Mouse (Mus musculus) adrenal gland, adult 2 months (tissue): ENCODE measurements around the gene Iglon5. TPM values are rescaled to one million over a fixed set of nuclear protein-coding genes. Genes with fewer than 3 reads are reported as not detected.

Source experiments
- DNase-seq: peaks from one replicate; pipeline ENCODE4 v3.0.0; 2021
- long read RNA-seq: library from polyadenylated mRNA; stranded (forward); transcript quantifications from one replicate; pipeline ENCODE4 v2.0.0, GENCODE M21; 2021
- polyA plus RNA-seq: library from polyadenylated mRNA; depleted of rRNA; stranded (reverse); fragments of >200 nt; gene quantifications from 2 replicates; pipeline ENCODE4 v1.2.3, GENCODE M21; 2012; rRNA removed
- total RNA-seq, 2 experiments: library from RNA; stranded (reverse); gene quantifications; 2 replicates each; pipeline ENCODE4 v1.2.3; 2021

The Iglon5 gene
- total RNA-seq = 1 to 10 TPM; 2.2 to 3.3 TPM
- polyA plus RNA-seq = 3.3 and 4.4 TPM in 2 replicates
- long read RNA-seq = 0 reads

DNA sequence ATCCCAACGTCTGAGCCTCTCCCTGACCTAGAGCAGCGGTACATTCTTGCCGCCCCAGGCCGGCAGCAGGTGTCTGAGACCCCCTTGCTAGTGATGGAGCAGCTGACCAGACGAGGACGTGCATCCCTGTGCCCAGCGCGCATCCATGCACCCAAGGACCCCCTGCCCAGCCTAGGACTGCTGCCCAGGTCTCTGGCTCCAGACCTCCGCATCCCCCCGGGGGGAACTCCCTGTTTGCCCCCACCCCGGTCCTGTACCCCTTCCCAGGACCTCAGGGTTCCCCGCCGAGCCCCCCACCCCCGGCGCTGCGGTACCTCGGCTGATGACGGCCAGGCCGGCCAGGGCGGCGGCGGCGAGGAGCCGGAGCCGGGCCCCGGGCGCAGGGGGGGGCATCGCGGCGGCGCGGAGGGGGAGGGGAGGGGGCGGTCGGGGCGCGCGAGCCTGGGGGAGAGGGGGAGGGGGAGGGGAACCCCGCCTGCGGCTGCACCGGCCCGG, at the start of gene Iglon5:
Gene Iglon5, minus strand, starts transcription at position 445 of the 495 bp plus-strand sequence.
- DNase-seq = no peak

DNA sequence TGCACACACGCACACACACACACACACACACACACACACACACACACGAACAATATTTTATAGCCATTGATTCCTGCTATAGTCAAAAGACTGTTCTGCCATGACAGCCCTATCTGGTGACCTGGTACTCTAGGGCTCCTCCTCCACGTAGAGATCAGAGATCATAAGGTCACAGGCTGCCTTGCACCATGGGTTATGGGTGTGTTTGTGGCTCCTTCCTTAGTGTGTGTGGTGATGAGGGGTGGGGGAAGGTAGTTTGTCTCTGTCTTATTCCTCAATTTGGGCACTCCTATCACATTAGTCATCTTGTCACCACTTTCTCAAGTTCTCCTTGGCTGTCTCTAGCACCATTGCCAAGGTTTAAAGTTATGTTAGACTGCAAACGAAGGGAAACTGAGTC, 48.6 kb upstream of the Iglon5 start:
- no peak for DNase-seq

DNA sequence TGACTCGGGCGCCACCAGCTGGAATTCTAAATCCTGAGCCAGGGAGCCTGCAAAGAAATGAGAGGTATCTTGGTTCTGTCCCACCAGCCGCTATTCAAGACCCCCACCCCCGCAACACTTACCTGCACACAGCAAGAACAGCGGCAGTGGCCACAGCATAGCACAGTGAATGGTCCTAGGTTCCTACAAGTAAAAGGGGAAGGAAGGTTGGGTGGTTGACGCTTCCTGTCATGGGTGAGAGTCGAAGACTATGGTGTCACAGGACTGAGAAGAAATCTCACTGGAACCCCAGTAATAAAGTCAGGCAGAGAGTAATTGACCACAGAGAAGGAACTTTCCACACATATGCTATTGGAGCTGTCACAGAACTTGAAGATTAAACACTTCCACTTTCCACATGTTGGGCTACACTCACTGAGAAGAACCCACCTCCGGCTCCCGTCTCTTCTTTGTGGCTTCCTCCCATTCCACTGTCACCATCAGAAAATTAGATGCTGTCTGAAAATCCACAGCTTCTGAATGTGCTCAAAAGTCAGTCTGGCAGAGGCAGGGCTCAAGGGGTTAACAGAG, 43.1 kb upstream of the Iglon5 start:
- DNase-seq = no peak

DNA sequence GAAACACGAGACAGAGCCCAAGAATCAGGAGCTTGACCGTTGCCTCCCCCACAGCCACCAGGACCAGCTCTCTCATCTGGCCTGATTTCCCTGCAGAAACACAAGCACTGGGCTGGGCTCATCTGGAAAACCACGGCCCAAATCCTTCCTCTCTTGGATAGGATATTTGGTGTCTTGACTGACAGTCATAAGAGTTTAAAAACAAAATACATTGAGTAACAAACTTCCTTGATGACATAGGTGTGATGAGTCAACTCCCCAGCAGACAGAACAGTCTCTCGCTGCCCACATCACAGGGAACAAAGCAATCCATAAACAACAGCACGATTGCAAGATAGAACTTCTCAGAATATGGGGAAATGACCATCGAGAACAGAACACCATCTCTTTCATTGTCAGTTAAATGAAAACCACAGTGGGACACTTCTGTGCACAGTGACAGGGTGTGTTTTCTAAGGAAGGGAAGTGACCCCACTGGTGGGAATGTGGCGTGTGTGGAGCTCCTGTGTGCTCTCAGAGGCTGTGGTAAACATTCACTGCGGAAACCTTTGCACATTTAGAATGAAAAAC, 40.4 kb upstream of the Iglon5 start:
- DNase-seq = no peak

DNA sequence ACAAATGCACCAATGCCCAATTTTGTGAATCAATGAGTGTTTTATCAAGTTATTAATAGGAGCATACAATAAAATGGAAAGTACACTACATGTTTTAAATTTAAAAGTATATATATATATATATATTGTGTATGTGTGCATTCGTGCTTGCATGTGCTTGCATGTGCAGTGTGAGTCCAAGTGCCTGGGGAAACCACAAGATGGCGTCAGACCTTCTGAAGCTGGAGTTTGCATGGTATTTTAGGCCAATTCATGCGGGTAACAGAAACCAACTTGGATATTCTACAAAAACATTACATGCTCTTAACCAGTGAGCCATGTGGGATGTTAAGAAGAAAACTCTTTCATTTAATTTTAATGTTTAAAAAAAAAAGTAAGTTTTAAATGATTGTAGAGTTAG, 35.4 kb upstream of the Iglon5 start:
- DNase-seq = no peak

DNA sequence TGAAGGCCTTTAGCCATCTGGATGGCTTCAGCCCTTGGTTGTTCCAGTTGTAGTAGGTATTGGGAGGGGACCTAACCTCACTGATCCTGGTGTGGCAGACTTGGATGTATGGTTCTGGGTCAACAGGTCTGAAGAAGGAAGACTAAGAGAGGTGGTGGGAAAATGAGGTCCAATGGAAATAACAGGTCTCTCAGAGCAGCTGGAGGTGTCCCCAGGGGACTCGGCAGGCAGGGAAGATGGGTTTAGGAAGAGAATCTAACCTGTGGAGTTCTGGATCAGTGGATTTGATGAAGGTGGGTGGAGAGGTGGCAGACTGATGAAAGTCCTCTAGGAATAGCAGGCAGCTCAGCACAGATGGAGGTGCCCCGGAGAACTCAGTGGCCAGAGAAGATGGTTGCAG, 32.9 kb upstream of the Iglon5 start:
- no peak for DNase-seq

DNA sequence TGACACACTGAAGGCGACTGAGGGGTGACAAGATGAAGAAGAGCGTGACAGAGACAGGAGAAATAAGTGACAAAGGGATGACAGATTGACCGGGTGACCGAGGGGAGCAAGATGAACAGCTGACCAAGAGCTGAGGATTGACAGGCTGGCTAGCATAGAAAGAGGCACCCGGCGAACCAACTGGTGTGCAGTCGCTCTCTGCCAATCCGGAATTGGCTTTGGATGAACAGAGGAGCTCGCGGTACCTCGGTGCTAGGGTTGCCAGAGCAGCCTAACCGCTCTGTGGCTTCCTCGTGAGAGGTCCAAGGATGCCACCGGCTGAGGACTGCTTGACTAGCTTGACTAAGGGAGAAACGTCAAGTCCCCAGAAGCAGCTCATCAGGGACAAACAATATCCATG, 28.5 kb upstream of the Iglon5 start:
- no peak for DNase-seq

DNA sequence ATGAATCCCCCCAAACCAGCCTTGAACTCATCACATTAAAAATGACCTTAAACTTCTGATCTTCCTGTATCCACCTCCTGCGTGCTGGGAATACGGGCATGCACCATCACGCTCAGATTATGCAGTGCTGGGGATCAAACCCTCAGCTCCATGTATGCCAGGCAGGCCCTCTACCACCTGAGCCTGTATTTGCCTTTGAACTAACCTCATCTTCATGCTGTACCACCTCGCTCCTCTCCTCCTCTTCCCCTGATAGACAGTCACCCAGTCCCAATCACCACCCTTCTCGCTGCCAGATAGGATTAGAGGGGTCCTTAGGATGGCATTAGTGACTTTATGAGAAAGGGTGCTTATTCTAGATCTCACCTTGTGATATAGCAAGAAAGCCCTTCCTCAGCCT, 25.2 kb upstream of the Iglon5 start:
- DNase-seq = no peak

DNA sequence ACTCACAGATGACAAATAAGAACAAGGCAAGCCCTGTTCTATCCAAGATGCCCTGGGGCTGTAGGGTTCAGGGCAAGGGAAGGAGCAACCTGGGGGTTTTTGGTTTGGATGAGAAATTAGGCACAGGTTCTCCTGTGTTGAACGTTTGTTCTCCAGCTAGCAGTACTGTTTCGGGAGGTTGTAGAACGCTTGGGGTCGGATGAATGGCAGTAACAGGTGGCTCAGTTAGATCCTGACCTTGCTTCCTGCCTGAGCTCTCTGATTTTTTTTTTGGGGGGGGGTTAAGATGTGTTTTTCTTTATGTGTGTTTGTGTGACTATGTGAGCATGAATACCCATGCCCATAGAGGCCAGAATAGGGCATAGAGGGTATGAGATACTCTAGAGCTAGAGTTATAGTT, 22.6 kb upstream of the Iglon5 start:
- DNase-seq = no peak

DNA sequence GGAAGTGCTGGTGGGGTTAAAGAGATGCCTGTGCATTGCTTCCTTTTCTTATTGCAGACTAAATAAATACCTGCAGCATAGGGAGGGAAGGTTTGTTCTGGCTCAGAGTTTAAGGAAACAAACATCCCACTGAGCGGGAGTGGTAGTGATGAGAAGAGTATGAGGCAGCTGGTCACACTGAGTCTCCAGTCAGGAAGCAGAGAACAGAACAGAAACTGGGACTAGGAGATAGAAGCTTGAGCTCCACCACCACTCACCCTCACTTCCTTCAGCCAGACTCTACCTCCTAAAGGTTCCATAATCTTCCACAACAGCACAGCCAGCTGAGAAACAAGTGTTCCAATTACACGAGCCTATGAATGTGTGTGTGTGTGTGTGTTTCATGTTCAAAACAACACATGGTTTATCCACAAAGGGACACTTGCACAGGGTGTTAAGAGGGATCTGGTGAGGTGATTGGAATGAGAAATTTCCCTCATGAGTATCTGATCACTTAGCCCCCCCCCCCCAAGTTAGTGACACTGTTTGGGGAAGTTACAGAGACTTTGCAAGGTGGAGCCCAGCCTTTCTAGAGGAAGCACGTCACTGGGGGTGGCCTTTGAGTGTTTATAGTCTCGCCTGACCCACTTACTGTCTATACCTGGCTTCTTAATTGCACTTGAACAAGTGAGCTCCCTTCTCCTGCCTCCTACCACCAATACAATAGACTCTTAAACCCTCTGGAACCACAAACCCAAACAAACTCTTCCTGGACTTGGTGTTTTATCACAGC, 22.0 kb upstream of the Iglon5 start:
- DNase-seq = no peak

DNA sequence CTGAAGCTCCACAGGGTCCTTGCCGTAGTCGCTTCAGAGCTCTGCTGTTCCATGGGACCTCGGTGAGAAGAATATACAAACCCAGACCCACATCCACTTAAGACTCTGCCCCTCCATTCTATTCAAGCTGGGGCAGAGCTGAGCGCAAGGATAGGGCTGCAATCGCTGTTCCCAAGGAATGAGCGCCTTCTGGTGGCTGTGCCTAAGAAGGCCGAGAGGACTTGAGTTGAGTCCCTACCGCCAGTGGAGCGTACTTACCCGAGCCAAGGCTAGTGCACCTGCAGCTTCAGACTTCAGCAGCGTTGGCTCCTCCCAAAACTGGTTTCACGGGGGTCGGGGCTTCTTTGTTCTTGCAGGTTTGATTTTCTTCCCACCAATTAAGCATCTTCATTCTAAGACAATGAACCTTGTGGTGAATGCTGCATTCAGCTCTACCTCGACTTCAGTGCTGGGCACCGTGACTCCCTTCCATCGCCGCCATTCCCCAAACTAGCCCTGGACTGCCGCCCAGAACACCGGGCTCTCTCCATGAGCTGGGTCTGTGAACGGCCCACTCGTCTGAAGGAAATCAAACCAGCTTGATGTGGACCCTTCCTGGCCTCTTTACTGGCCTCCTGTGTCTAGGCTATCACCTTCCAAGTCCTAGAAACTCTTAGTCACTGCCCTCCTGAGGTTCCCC, 5.6 kb upstream of the Iglon5 start:
- peak; percentile 53 for DNase-seq

DNA sequence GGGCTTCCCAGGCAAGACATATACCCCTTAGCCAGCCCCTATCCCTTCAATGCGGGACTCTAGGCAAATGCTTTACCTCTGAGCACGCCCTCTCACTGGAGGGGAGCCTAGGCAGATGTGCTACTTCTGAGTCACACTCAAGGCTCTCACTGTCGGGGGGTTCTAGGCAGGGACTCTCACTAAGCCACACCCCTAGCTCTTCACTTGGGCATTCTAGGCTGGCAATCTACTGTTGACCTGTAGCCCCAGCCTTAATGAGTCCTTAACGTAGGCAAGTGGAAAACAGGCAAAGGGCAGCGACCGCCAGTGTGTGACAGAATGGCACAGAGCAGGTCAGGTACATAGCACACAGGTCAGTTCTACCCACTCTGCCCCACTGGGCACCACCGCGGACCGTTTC, 986 bp upstream of the Iglon5 start:
- DNase-seq = no peak

DNA sequence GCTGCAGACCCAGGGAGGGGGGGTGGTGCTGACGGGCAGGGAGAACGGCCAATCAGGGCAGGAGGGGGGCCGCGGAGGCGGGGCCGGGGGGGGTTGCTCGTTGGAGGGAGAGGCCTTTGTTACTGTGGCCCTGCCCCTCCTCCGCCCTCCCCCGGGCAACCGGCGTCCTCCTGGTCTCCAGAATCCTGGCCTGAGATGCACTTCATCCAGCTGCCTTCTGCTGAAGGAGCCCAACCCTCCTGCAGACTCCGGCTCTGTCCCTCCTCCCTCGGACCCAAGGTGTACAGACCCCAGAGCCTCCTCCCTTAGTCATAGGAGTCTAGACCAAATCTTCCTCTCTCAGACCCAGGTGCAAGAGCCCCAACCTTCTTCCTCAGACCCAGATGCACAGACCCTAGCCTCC, 308 bp upstream of the Iglon5 start:
- peak; percentile 46 for DNase-seq

DNA sequence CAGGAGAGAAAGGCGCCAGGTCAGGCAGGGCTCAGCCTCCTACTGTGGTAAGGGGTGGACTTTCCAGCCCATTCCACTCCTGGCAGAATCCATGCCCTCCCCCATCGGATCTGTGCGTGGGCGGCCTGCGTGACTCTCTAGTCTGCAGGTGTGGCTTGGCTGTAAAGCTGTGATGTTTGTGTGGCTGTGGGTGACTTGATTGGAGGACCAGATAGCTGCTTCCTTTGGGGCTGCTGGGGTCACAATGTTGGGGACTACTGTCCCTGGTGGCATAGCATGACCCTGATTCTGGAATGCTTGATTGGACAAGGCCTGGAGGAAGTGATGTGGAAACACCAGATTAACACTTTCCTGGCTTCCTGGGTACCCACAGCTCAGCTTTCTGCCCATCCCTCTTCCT, 1.2 kb downstream of the Iglon5 start:
- no peak for DNase-seq

DNA sequence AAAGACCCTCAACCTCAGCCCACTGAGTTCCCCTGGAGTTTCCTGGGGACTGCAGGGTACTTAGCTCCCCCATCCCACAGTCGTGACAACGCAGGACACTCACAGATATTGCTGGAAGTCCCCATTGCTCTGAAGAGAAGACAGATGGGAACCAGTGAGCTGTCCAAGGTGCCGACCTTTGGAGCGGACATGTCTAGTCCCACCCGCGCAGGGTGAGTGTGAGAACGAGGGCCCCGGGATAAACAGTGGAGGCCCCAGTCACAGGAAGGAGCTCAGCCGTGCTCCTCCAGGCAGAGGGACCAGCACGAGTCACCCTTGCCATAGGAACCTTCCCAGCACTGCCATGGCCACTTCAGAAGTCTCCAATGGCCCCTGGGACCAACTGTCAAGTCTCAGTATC, 6.6 kb downstream of the Iglon5 start:
- no peak for DNase-seq

DNA sequence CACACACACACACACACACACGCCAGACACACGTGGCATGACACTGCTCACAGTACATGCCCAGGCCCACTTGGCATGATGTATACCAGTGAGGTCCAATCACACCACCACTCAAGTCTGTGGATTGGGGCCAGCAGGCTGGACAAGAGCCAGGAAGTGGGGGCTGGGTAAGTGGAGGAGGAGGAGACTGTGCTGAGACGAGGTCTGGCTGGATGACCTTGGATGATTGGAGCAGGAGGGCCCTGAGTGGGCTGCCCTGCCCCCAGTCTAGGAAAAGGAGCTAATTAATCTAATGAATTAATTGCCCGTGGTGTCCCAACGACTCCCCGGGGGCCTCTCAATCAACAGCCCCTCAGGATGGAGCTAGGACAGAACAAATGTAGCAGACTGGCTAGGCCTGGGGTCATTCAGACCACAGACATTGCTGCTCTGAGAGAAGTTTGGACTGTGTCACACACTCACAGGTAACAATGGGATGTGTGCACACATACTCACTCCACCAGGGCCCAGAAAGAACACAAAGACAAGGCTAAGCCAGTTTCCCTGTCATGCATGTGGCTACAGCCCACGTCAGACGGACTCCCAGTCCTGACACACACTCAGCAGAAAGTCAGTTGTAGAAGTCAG, 7.7 kb downstream of the Iglon5 start:
- no peak for DNase-seq

DNA sequence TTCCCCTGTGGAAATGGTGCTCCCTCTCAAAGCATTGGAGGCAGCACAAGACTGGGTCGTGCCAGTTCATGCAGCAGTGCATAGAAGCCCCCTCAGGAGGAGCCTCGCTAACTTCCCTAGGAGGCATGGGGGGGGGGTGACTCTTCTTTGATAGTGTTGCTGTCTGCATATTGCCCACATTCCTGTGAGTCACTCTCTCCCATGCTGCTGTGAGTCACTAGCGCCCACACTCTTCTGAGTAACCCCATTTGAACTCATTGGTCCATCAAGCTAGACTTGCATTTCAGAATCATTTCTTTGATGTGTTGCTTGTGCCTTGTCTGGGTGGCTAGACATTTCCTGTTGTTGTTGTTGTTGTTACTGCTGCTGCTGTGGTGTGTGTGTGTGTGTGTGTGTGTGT, 8.7 kb downstream of the Iglon5 start:
- DNase-seq = peak; percentile 58

DNA sequence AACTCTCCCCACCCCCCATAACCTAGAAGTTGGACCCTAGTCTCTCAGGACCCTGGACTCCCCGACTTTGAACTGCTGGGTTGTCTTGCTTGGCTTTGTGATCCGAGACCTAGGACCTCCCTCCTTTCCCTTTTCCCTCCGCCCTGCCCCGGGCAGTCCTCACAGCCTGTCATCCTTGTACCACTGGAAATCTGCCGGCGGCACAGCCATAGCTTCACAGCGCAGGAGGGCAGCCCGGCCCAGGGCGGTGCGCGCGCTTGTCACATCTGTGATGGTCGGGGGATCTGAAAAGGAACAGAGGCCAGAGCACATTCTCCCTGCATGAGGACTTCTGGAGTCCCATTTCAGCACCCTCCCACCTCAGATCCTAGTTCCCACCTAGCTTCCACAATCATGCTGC, 13.5 kb downstream of the Iglon5 start:
- no peak for DNase-seq

DNA sequence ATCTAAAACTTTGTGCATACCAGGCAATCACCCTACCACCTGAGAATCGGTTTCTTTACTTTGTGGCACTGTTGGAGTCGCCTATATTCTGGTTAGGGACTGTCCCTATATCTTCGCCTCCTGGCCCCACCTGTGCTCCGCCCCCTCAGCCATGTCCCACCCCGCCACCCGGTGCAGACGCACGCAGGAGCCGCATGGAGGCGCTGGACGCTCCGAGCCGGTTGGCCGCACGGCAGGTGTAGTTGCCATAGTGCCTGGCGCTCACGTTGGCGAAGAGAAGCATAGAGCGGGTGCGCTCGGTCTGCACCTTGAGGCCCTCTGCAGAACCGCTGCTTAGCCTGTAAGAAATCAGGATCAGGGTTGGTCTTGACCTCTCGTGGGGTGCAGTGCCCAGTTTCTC, 14.2 kb downstream of the Iglon5 start:
- DNase-seq = no peak

DNA sequence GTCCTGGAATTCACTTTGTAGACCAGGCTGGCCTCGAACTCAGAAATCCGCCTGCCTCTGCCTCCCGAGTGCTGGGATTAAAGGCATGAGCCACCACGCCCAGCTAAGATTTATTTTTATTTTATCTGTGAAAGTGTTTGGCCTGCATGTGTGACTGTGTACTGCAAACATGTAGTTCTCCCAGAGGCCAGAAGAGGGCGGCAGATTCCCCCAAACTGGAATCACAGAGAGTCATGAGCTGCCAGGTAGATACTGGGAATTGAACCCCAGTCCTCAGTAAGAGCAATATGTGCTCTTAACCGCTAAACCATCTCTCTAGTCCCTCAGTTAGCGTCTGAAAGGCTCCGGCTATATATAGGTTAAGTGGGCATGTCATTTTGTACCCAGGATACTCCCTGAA, 19.5 kb downstream of the Iglon5 start:
- DNase-seq = no peak

DNA sequence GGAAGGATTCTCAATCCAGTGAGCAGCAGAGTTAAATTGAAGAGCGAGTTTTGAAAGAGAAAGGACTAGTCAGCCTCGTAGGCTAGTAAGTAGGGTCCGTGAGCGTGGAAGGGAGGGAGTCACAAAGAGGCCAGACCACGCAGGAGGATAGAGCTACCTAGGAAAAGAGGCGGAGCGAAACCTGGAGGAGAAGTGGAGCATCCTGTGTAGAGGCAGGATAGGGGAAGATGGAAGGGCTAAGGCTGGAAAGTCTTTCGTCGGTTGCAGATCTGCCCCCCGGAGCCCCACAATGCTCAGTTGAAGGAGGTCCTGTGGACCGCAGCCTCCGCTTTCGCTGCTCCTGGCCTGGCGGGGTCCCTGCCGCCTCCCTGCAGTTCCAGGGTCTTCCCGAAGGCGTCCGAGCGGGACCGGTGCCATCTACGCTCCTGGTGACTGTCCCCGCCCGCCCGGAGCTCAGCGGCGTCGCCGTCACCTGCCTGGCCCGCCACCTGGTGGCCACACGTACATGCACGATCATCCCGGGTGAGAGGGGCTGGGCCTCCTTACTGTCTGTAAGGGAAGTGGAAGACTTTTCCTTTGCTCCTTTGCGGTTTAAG, 23.7 kb downstream of the Iglon5 start:
- peak; percentile 87 for DNase-seq
